Comparison of ENCODE assay signal across 31 mouse cellular contexts in the genomic region with DNA sequence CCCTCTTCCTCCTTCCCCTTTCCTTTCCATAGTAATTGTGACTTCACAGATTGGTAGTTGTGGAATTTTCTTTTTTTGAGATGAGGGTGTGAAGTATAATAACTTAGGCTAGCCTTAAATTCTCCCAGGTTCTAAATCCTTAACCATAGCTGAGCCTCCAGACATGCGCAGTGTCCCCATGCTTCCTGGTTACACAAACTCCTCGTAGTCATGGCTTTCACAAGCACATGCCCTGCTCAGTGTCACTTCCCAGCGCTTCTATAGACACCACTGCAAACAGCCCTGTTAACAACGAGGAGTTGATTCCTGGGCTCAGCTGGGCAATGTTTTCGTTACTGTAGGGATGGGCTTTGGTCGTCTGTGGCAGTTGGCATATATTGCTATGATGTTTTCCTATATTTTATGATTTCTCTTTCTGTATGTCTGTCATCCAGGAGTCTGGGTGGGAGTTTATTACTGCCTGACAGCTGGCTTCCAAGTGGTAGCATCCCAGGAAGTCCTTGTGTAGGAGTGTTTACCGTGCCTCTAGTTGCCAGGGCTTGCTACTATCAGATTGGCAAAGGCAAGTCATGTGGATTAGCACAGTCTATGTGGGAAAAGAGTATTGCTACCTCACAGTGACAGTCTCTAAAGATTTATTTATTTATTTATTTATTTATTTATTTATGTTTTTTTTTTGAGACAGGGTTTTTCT. TPM values are rescaled to one million over a fixed set of nuclear protein-coding genes. Genes with fewer than 3 reads are reported as not detected.
DNase-seq lines count a peak whose midpoint lies in the region; ATAC-seq and TF ChIP-seq lines count a peak whose summit lies in the region.
"Had no signal": no experiment of that assay in that cellular context is flagged by ENCODE, and none has a peak within 500 bp of the region (broad histone marks: within the 10 kb centered on the region; RNA-seq: fewer than 3 reads in every experiment).

No protein-coding gene starts in this region.

- H3K4me2 ChIP-seq in heart, embryonic 13.5 days = no peak overlapping the region
- no peak overlapping the region for H3K4me2 ChIP-seq in lung, postnatal 0 days (replicated peaks; ENCODE audit: low read depth, low read length)
- H3K4me2 ChIP-seq: embryonic facial prominence, embryonic 15.5 days; forebrain, embryonic 15.5 days; heart, embryonic 11.5 days; intestine, embryonic 15.5 days; kidney, embryonic 15.5 days; limb, embryonic 15.5 days; neural tube, embryonic 12.5 days had no signal

- H3K27me3 ChIP-seq in heart, embryonic 13.5 days (replicated peaks) = no peaks in the 10 kb centered on the region
- no peaks in the 10 kb centered on the region for H3K27me3 ChIP-seq in lung, postnatal 0 days (replicated peaks; ENCODE audit: insufficient read depth, low read length)
- H3K27me3 ChIP-seq: CH12.LX; embryonic facial prominence, embryonic 15.5 days; forebrain, embryonic 15.5 days; intestine, embryonic 15.5 days; kidney, embryonic 15.5 days; limb, embryonic 15.5 days; megakaryocyte, embryonic 14.5 days; neural tube, embryonic 12.5 days; Patski had no signal

- TF ChIP-seq CTCF in lung, postnatal 0 days (IDR thresholded peaks at IDR 0.05) = no peak

- no peak overlapping the region for H3K4me3 ChIP-seq in heart, embryonic 13.5 days
- H3K4me3 ChIP-seq in lung, postnatal 0 days (ENCODE audit: low read depth, low read length) = no peak overlapping the region
- H3K4me3 ChIP-seq: embryonic facial prominence, embryonic 15.5 days; forebrain, embryonic 15.5 days; intestine, embryonic 15.5 days; kidney, embryonic 15.5 days; limb, embryonic 15.5 days; megakaryocyte, embryonic 14.5 days; neural tube, embryonic 12.5 days had no signal

- peaks cover 36% of the 10 kb centered on the region for H3K4me1 ChIP-seq in heart, embryonic 13.5 days
- H3K4me1 ChIP-seq in lung, postnatal 0 days (ENCODE audit: insufficient read depth, low read depth, low read length) = peaks cover 9% of the 10 kb centered on the region
- H3K4me1 ChIP-seq: forebrain, embryonic 15.5 days had no signal

- TF ChIP-seq EP300 in lung, postnatal 0 days (IDR thresholded peaks at IDR 0.05) = no peak

- no peak overlapping the region for H3K9ac ChIP-seq in heart, embryonic 13.5 days
- no peak overlapping the region for H3K9ac ChIP-seq in lung, postnatal 0 days (replicated peaks; ENCODE audit: low read depth)
- H3K9ac ChIP-seq: embryonic facial prominence, embryonic 15.5 days; forebrain, embryonic 15.5 days; intestine, embryonic 15.5 days; kidney, embryonic 15.5 days; limb, embryonic 15.5 days; neural tube, embryonic 12.5 days had no signal

- peaks cover 19% of the 10 kb centered on the region for H3K36me3 ChIP-seq in heart, embryonic 13.5 days
- no peaks in the 10 kb centered on the region; the same call in 1 of the 2 replicates for H3K36me3 ChIP-seq in lung, postnatal 0 days (ENCODE audit: insufficient read depth, low read length)
- H3K36me3 ChIP-seq: forebrain, embryonic 15.5 days; intestine, embryonic 15.5 days had no signal

- WGBS in heart, embryonic 13.5 days = 66% methylated on average over 7 of the region's 7 CpGs
- WGBS in large intestine, adult 2 months = 39% methylated on average over 7 of the region's 7 CpGs
- WGBS in lung, postnatal 0 days = 68% methylated on average over 7 of the region's 7 CpGs

- no peaks in the 10 kb centered on the region for H3K9me3 ChIP-seq in heart, embryonic 13.5 days
- no peaks in the 10 kb centered on the region for H3K9me3 ChIP-seq in lung, postnatal 0 days (ENCODE audit: low read length)
- H3K9me3 ChIP-seq: embryonic facial prominence, embryonic 15.5 days; forebrain, embryonic 15.5 days; G1E; intestine, embryonic 15.5 days; limb, embryonic 15.5 days; neural tube, embryonic 12.5 days had no signal

- intact Hi-C loops in heart, postnatal 25 days (cut with DNase I) = no loop called here

- no peak for DNase-seq in heart, postnatal 25 days (ENCODE audit: low spot score)
- DNase-seq in layer of hippocampus, adult 9-11 months = peak; percentile 40
- no peak for DNase-seq in layer of hippocampus, postnatal 25 days (ENCODE audit: extremely low spot score in 1 of 2, low spot score in 1 of 2)
- DNase-seq in fat pad, adult 2 months (ENCODE audit: extremely low read depth, low read depth, low spot score) = peak; percentile 19
- DNase-seq in large intestine, adult 2 months (ENCODE audit: low read depth, low spot score) = peak; percentile 29
- no peak for DNase-seq in lung, postnatal 0 days (ENCODE audit: low spot score)
- DNase-seq: adrenal gland, postnatal 36 days; B cell, adult 2 months; cerebellum, adult 11 months; cerebellum, adult 9-11 months; gastrocnemius, postnatal 36 days; kidney, postnatal 4 days; left cerebral cortex, postnatal 4 days; midbrain, embryonic 14.5 days; right cerebral cortex, postnatal 14 days; spleen, adult 18-20 months; thymus, adult 18-20 months; thymus, postnatal 36 days had no signal

- ATAC-seq in heart, embryonic 13.5 days (ENCODE audit: extremely low read depth, insufficient number of reproducible peaks, low FRiP score, low TSS enrichment) = no peak
- no peak for ATAC-seq in lung, postnatal 0 days
- ATAC-seq: forebrain, embryonic 15.5 days; hindbrain, embryonic 16.5 days; intestine, embryonic 15.5 days; Patski had no signal

- 0 out of 2 replicates have a peak overlapping the region, but pooled peaks have one; percentile 2 for H3K27ac ChIP-seq in heart, embryonic 13.5 days (replicated peaks)
- no peak overlapping the region for H3K27ac ChIP-seq in lung, postnatal 0 days (ENCODE audit: low read length)
- H3K27ac ChIP-seq: embryonic facial prominence, embryonic 15.5 days; forebrain, embryonic 15.5 days; intestine, embryonic 15.5 days; kidney, embryonic 15.5 days; limb, embryonic 15.5 days; neural tube, embryonic 12.5 days had no signal

RNA-seq across cellular contexts. Expression of a gene that starts 55.5 kb away (rescaled TPM):
- 12.0 and 12.2 TPM in 2 replicates for polyA plus RNA-seq in heart, embryonic 13.5 days (2015; fragmentation: Nextera tagmentation; extraction: Ambion mirVana)
- 10 to 100 TPM; 12.4 to 16.6 TPM for total RNA-seq in heart, postnatal 25 days (2021)
- total RNA-seq in layer of hippocampus, postnatal 25 days (2021) = 100 to 1,000 TPM; 145 to 152 TPM
- 12.7 and 16.0 TPM in 2 replicates for polyA plus RNA-seq in large intestine, adult 2 months (2012; rRNA removed)
- 20.3 and 22.7 TPM in 2 replicates for polyA plus RNA-seq in lung, postnatal 0 days (2015; fragmentation: Nextera tagmentation; extraction: Ambion mirVana)

Comparison
In these comparisons a context has a peak if more than half of its experiments do, and no peak if none do; other contexts are left out.
1. DNase-seq: peak in layer of hippocampus, adult 9-11 months (single experiment), fat pad, adult 2 months (single experiment) and large intestine, adult 2 months (single experiment); none in heart, postnatal 25 days (single experiment), layer of hippocampus, postnatal 25 days (0 of 2) and lung, postnatal 0 days (single experiment).